ENCODE assay signal across 21 mouse cellular contexts in genomic region chr13:100879806-100880205, GRCm38 (mm10).
"Had no signal": no experiment of that assay in that cellular context is flagged by ENCODE, and none has a peak within 500 bp of the region (broad histone marks: within the 10 kb centered on the region; RNA-seq: fewer than 3 reads in every experiment).

No protein-coding gene starts in this region.

- H3K27ac ChIP-seq: forebrain, embryonic 15.5 days; heart, embryonic 13.5 days; heart, embryonic 15.5 days; hindbrain, embryonic 13.5 days; hindbrain, embryonic 15.5 days; hindbrain, postnatal 0 days; kidney, postnatal 0 days; limb, embryonic 13.5 days; limb, embryonic 15.5 days; liver, embryonic 12.5 days; liver, embryonic 14.5 days had no signal

- H3K36me3 ChIP-seq: forebrain, embryonic 15.5 days; heart, embryonic 13.5 days; heart, embryonic 15.5 days; hindbrain, embryonic 13.5 days; hindbrain, embryonic 15.5 days; limb, embryonic 13.5 days; limb, embryonic 15.5 days; liver, embryonic 12.5 days had no signal

- H3K27me3 ChIP-seq: forebrain, embryonic 15.5 days; heart, embryonic 13.5 days; heart, embryonic 15.5 days; hindbrain, embryonic 13.5 days; hindbrain, embryonic 15.5 days; limb, embryonic 15.5 days; liver, embryonic 12.5 days had no signal

- DNase-seq: forebrain, postnatal 0 days; gastrocnemius, postnatal 14 days; gastrocnemius, postnatal 36 days; heart, adult 18-20 months; heart, postnatal 14 days; heart, postnatal 36 days; layer of hippocampus, adult 9-11 months; layer of hippocampus, postnatal 36 days; left cerebral cortex, postnatal 4 days had no signal

- ATAC-seq: forebrain, embryonic 15.5 days; hindbrain, postnatal 0 days; intestine, embryonic 16.5 days; liver, embryonic 12.5 days had no signal

- H3K9me3 ChIP-seq: forebrain, embryonic 15.5 days; heart, embryonic 13.5 days; heart, embryonic 15.5 days; hindbrain, embryonic 13.5 days; hindbrain, embryonic 15.5 days; limb, embryonic 13.5 days; limb, embryonic 15.5 days; liver, embryonic 12.5 days had no signal

- H3K4me3 ChIP-seq: forebrain, embryonic 15.5 days; heart, embryonic 13.5 days; heart, embryonic 15.5 days; hindbrain, embryonic 13.5 days; hindbrain, embryonic 15.5 days; limb, embryonic 13.5 days; limb, embryonic 15.5 days; liver, embryonic 12.5 days had no signal

- H3K9ac ChIP-seq: forebrain, embryonic 15.5 days; forebrain, postnatal 0 days; heart, embryonic 13.5 days; heart, embryonic 15.5 days; hindbrain, embryonic 13.5 days; hindbrain, embryonic 15.5 days; limb, embryonic 13.5 days; limb, embryonic 15.5 days; liver, embryonic 12.5 days; liver, embryonic 14.5 days had no signal

- H3K4me1 ChIP-seq: heart, embryonic 15.5 days; hindbrain, embryonic 15.5 days; limb, embryonic 13.5 days; limb, embryonic 15.5 days had no signal

- H3K4me2 ChIP-seq: forebrain, embryonic 15.5 days; heart, embryonic 13.5 days; heart, embryonic 15.5 days; hindbrain, embryonic 13.5 days; hindbrain, embryonic 15.5 days; limb, embryonic 13.5 days; limb, embryonic 15.5 days; liver, embryonic 12.5 days had no signal
